Mouse (Mus musculus) left cerebral cortex, adult 8-10 months (tissue): Measurements from ENCODE around the gene Slc4a3. TPM values are rescaled to one million over a fixed set of nuclear protein-coding genes. Genes with fewer than 3 reads are reported as not detected.

Source experiments
- DNase-seq, 2 experiments: peaks; one replicate each; pipeline ENCODE4 v3.0.0; 2022; ENCODE audit warnings: low spot score in 2 of 2
- total RNA-seq, 4 experiments: library from RNA; stranded (reverse); gene quantifications; 2 replicates each; pipeline ENCODE4 v1.2.4; 2022

The Slc4a3 gene
- total RNA-seq, 4 experiments from 2014 or later: 166 to 199 (median 181) TPM

DNA sequence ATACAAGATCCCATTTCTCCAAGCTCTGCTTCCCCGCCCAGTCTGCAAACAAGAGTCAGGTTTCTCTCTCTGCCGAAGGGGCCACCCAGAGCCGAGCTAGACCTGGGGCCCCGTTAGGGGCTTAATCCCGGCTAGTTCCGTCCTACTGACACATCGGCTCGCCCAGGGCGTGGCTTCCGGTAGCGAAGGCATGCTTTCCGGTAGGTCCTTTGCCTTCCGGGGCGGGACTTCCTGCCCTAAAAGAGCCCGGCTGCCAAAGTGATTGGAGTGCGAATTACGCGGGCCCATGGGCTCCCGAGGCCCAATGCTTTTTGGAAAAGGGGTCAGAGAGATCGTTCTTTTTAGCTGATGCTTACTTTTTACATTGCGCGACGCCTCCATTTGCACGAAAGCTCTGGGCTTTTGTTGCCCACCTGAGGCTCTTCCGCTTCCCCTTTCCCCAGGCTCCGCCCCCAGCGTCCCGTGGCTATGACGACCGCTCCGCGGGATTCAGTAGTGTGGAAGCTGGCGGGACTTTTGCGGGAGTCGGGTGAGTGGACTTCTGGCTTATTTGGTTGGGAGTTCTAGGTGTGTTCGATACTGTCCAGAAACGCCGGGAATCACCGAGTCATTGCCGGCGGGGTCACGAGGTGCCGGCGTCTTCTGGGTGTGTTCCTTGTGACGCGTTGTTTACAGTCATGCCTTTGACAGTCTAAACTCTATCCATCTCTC lies 24.6 kb upstream of the Slc4a3 start, which contains the start of gene Stk11ip:
TSS of gene Stk11ip (plus strand) at position 209 of the 711 bp plus-strand sequence.
- DNase-seq: peak; percentile 91 to 92

GRCm38 (mm10) chr1:75524679-75525078 lies 21.4 kb upstream of the Slc4a3 start:
- no peak for DNase-seq

GRCm38 (mm10) chr1:75530546-75530945 lies 15.5 kb upstream of the Slc4a3 start:
- no peak for DNase-seq

- no peak for DNase-seq
Measured at GRCm38 (mm10) chr1:75532280-75533172, 13.5 kb upstream of the Slc4a3 start.

DNA sequence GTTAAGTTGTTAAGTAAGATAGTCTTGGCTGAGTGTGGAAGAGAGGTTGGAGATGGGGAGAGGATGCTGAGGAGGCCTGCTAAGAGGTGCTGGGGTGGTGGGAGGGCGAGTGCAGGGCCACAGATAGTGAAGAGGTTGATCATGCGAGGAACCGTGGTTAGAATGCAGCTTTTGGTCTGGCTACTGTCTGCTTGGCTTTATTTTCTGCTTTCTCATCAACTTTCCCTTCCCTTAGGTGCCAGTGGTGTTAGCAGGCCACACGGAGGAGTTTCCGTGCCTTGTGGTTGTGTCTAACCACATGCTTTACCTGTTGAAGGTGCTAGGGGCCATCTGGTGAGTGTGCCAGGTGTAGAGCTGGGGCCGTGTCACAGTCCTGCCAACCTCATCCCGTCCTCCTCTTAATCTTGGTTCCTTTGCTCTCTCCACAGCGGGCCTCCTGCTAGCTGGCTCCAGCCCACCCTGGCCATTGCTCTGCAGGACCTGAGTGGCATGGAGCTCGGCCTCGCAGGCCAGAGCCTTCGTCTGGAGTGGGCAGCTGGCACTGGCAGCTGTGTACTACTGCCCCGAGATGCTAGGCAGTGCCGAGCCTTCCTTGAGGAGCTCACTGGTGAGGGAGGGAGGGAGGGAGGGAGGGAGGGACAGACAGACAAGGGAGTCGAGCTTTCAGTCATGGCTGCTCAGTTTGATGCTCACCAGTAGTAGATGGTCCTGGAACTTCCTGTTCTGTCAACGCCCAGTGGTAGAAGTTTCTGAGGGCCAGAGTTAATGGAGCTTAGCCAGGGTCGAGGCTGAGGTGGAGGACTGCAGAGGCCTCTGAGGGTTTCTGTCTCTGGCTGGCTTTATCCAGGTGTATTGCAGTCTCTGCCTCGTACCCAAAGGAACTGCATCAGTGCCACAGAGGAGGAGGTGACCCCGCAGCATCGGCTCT lies 12.5 kb upstream of the Slc4a3 start:
- no peak for DNase-seq

GRCm38 (mm10) chr1:75537587-75537986 lies 8.5 kb upstream of the Slc4a3 start:
- no peak for DNase-seq

DNA sequence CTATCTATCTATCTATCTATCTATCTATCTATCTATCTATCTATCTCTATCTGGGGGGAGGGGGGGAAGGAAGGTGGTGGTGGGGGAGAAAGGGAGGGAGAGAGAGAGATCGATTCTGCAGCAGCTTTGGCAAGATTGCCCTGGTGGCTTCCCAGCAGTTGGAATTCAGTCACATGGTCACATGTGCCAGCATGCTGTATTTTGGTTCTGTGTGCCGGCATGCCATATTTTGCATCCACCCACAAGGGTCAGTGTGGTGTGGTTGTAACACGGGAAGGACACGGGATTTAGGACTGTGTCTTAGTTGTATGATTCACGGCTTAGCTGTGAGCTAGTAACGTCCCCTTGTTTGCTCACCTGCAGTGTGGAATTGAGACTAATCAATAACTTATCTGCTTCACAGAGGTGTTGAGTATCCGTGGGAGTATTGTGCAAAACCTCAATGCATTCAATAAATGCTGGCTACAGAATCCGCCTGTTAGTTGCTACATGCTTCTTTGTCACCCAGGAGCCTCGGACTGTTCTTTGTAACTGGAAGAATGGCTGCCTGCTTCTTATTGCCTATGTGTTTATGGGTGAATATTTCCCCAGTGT lies 7.4 kb upstream of the Slc4a3 start:
- no peak for DNase-seq

GRCm38 (mm10) chr1:75541496-75541895 lies 4.6 kb upstream of the Slc4a3 start:
- no peak for DNase-seq

DNA sequence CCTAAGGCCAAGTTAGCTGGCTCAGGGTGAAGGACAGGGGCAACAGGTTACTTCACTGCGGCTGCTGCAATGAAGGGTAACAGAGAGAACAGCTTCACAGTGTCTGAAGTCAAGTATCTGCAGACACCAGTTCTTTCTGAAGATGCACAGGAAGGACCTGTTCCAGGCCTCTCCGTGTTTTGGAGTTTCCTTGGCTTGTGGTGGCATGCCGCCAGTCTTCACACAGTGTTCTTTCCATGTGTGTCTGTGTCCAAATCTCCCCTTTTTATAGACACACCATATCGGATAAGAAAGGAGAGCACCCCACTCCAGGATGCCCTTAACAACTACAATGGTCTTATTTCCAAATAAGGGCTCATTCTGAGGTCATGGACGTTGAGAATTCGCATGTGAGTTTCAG lies 1.7 kb upstream of the Slc4a3 start:
- no peak for DNase-seq

- no peak for DNase-seq
Measured at GRCm38 (mm10) chr1:75547351-75547750, 1.3 kb downstream of the Slc4a3 start.

DNA sequence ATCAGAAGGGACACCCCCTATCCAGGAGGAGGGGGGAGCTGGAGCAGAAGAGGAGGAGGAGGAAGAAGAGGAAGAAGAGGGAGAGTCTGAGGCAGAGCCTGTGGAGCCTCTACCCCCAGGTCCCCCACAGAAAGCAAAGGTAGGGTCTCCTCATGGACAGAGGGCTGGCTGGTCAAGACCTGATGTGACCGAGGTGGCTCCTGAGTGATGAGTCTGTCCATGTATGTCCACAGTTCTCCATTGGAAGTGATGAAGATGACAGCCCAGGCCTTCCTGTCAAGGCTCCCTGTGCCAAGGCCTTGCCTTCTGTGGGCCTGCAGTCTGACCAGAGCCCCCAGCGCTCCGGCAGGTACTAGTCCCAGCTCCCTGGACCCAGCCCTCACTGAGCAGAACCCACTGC lies 2.0 kb downstream of the Slc4a3 start:
- no peak for DNase-seq

DNA sequence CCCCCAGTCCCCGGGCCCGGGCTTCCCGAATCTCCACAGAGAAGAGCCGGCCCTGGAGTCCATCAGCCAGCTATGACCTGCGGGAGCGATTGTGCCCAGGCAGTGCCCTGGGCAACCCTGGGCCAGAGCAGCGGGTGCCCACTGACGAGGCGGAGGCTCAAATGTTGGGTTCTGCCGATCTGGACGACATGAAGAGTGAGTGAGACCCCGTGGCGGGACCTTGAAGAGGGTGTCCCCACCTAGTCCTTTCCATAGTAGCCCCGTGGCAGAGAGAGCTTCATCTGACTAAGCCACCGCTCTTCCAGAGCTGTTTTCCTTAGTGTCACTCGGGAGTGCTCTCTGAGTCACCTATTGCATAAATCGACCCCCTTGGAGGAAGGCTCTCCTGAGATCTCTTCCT lies 2.8 kb downstream of the Slc4a3 start:
- no peak for DNase-seq

- no peak for DNase-seq
Measured at GRCm38 (mm10) chr1:75549289-75550279, 3.5 kb downstream of the Slc4a3 start.

DNA sequence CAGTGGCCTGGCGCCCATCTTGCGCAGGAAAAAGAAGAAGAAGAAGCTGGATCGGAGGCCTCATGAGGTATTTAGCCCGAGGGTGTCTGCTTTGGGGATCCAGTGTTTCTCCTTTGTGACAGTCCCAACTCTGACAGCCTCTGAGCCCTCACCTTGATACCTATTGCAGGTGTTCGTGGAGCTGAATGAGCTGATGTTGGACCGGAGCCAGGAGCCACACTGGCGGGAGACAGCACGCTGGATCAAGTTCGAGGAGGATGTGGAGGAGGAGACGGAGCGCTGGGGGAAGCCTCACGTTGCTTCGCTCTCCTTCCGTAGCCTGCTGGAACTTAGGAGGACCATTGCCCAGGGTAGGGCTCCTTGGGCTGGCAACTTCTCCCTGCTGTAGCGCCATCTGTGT lies 4.5 kb downstream of the Slc4a3 start:
- DNase-seq: no peak

- DNase-seq: peak in 1 of 2 experiments; percentile 33
Measured at GRCm38 (mm10) chr1:75555680-75556079, 9.6 kb downstream of the Slc4a3 start.

DNA sequence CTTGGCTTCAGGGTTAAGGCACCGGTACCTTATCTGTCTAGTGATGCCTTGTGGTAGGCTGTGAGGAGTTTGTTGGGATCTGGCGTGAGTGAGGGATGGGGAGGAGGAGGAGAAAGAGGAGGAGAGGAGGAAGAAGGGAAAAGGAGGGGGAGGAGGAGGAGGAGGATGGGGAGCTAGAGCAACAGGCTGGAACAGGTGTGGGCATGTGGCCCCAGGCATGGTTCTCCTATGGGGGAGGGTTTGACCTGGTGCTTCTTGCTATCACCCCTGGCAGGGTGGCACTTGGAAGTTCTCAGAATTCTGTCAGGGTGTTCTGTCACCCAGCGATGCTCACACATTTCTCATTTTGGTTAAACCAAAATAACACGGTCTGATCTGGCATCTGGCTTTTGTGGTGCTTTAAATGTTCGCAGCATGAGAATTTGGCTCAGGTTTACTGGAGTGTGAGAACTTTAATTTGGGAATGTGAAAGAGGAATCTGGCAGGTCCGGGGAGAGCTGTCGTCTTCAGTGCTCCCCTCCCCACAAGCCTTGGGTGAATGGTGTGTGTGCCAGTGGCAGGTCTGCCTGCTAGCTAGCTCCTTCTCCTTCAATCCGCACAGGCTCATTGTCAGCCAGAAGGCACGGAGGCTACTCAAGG lies 10.2 kb downstream of the Slc4a3 start:
- peak in 1 of 2 experiments; percentile 67 for DNase-seq

DNA sequence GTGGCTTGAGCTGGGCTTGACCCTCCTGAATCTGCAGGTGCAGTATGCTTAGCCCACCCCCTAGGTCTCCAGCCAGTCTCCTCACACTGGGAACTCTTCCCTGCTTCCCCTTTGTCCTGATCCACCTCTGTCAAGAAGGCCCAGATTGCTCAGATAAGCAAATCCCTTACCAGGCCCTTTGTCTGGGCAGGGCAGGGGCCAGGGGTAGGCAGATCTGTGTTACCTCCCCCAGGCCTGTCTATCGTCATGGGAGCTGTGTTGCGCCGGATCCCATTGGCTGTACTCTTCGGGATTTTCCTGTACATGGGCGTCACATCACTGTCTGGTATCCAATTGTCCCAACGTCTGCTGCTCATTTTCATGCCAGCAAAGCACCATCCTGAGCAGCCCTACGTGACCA lies 11.0 kb downstream of the Slc4a3 start:
- DNase-seq: no peak

- peak in 1 of 2 experiments; percentile 28 for DNase-seq
Measured at GRCm38 (mm10) chr1:75558388-75559178, 12.5 kb downstream of the Slc4a3 start.
